Mouse (Mus musculus) layer of hippocampus, adult 9-11 months (tissue): Measurements from ENCODE around the gene Lyrm1.

ENCODE experiments used
- DNase-seq: peaks from one replicate; pipeline ENCODE4 v3.0.0; 2022

The Lyrm1 gene

DNA sequence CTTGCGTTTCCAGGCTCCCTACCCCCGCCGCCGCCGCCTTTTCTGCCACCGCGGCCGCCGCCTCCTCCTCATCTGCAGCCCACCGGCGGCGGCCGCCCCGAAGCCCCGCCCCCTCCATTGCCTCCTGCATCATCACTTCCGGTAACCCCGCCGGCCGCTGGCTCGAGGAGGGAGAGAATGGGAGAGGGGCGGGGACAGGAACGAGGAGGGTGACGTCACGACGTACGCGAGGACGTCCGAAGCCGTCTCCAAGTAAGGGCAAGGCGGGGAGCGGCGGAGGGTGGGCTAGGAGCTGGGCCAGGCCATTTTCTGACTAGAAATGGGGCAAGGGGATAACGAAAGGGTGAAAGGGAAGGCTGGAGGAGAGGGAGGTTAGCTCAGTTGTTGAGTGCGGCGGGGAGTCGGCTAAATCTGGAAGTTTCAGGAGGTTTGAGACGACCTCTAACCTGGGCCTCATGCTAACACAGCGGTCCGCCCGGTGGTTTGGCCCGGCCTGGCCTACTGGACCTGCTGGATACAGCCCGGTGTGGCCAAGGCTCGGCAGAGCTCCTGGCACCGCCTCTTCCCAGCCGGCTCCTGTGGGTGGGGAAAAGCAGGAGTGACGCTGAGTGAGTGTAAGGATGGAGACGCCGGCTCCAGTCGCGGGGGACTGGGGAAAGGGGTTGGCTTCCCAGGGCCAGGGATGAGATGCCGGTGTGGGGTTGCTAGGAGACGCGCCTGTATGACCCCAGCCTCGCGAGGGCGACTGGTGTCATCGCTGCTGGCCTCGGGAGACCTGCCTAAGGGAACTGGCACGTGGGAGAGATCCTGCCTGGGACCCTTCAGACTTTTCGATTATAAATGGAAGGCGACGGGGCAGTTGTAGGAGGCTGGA is at the start of gene Lyrm1, which contains the start of gene Dcun1d3:
TSS of gene Lyrm1 (plus strand) at position 223 of the 874 bp plus-strand sequence.
TSS of gene Dcun1d3 (minus strand) at position 660 of the 874 bp plus-strand sequence.
- DNase-seq = peak; percentile 98

DNA sequence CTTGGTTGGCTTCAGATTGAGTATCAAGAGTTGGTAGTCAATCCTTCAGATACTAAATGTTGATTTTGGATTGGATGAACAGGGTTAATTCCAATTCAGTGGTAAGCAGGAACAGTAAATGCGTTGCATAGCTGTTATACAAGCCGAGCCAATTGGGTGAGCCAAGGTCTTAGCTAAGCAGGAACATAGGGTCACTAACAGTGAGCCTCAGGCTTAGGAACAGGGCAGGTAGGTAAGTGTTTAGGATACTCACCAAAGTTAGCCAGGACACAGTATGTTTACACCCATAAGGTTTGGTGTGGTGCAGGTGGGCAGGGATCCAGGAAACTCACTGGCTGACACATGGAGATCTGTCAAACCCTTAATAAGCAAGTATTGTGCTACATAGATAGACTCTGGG is 48.3 kb upstream of the Lyrm1 start:
- no peak for DNase-seq

DNA sequence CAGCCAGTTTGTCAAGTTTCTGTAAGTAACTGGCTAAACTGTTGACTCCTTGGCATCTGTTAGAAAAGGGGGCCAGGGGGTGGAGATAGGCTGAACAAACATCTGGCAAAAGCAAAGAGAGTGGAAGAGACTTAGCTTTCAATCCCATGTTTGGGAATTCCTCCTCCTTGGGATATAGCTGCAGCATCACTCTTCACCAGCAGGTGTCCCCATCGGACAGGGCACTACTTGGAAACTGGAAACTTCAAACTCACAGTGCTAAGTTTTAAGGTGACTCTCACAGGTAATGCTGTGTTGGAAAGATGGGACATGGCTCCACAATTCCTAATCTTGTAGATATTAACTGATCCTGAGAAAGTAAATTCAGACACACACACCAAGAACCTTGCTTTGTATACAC is 46.6 kb upstream of the Lyrm1 start:
- peak; percentile 19 for DNase-seq

DNA sequence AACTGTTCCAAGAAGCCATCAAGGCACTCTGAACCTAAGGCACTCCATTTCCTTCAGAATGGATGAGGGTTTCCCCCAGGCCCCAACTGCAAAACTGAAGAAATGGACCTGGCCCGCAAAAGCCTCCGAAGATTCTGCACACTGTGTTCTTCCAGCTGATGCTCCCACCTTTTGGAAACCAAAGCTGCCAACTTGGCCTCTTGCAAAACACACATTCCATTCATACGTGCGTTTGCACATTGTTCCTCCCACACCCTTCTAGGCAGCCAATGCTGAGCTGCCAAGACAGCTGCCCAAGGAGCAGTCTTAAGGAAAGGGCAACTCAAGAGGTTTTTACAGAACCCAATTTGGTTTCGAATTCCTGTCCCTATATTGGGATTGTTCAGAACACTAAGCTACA is 44.9 kb upstream of the Lyrm1 start:
- DNase-seq = no peak

DNA sequence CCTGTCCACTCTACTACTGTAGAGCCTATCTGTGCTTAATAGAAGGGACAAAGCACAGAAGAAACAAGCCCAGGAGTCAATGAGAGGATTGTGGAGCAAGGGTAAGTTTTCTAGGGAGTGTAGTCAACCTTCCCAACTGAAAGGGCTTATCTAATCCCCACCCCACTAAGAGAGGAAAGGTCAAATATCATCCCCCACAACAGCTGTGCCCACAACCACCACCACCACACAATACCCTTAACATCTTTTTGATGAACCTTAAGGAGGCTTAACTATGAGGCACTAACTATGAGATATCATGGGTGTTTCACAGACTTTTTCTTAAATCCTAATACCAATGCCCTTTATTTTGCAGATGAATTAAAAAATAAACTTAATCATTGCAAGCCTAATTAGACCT is 43.2 kb upstream of the Lyrm1 start:
- DNase-seq = no peak

DNA sequence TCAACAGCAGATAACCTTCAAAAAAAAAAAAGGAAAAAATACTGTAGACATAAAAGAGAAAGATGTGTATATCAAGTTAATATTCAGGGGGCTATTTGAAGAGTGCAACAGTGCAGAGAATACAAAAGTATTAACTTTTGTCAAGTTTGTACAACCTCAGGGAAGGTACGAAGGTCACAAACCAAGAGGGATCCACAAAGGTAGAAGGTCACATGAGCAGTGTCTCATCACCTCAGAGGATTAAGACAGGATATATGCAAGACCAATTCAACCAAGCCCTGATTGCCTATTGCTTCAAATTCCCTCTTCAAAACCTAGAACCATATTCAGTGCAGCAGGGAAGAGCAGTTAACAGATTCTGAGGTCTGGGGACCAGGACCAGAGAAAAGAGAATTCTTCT is 42.5 kb upstream of the Lyrm1 start:
- no peak for DNase-seq

DNA sequence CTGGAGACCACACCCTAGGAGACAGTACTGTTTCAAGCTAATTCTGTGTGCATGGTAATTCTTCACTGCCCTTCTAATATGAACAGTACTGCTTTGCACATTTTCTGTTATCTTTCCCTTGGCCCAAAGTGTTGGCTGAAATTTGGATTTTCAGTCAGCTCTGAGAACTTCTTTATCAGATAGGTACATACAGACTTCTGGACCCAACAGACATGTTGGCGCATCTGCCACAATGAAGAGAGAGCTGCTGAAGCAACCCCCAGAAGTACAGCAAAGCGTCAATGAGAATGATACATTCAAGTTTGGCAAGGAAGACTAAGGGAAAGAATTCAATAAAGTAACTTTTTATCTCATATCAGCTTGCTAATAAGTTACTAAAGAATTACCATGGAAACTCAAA is 41.3 kb upstream of the Lyrm1 start:
- DNase-seq = no peak

DNA sequence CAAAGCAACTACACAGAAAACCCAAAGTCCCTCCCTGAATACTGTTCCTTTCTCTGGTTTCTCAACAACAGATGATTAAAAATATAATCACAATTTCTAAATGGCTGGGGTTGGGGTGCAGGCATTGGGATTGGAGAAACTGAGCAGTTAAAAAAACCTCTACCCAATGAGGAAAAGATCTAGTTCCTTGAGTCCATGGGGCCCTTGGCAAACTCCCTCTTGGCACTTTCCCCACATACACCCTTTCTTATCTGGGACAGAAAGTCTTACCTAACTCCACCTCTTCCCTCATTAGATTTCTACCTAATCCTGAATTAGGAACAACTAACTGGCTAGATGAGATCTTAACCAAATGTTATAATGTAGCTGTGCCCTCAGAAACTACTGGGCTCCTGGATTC is 40.6 kb upstream of the Lyrm1 start:
- no peak for DNase-seq

DNA sequence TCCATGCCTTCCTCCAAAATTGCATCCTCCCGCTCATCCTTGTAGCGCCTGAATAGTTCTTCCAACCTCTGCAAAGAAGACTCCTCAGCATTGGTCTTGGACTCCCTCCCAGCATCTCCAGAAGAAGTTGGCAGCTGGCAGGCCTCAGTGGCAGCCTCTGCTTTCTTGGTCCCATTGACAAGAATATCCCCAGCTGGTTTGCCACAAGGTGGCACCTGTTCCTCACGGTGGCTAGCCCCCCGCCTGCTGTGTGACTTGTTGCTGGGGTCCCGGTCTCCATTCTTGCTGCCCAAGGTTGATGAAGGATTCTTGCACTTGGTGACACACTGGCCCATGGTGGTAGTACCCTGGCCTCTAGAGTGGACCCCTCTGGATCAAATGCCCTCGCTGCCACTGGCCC is 36.2 kb upstream of the Lyrm1 start:
- DNase-seq = no peak

DNA sequence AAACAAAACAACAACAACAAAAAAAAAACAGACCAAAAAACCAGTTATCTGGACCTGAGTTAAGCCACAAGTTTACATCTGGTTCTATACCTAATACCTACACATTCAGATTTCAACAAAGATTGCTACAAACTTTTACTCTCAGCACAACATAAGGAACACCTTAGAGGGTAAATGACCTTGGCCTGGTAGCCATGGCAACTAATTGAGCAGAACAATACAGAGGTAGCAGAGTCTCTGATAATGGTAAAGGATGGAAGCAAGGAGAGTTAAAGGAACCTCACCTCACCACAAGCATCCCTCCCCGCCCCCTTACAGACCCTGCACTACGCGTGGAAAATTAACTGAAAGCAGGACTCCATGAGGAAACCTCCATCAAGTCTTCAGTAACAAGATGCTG is 35.5 kb upstream of the Lyrm1 start:
- no peak for DNase-seq

DNA sequence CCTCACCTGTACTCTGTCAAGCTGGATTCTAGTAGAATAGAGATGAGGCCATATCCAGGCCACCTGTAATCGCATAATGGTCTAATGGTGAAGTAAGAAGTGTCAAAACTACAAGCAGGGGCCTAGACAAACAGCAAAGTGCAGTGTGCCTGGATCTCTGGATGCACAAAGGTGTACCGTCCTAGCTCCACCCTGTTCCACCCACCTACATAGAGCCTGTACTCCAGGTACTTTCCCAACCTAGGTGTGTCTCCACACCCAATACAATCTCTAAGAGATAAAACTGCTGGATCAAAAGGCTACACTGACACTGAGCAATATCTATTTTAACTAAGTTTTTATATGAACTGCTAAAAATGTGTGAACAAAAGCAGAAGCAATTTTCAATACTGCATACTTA is 35.1 kb upstream of the Lyrm1 start:
- DNase-seq = no peak

DNA sequence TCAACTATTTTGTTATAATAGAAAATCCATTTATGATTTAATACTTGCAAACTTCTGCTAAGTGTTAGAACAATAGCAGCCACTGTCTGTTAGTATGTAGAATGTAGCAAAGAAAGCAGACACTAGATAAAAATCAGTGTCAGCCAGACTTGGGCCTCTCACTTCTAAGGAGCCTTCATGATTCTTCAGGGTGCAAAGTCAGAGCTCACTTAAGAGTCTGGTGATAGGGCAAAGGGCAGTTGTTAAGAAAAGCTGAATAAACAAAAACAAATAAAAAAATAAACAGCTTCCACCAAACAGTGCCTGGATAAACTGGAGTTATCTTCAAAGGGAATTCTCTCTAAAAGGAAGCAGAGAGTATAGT is 34.7 kb upstream of the Lyrm1 start:
- DNase-seq = no peak

DNA sequence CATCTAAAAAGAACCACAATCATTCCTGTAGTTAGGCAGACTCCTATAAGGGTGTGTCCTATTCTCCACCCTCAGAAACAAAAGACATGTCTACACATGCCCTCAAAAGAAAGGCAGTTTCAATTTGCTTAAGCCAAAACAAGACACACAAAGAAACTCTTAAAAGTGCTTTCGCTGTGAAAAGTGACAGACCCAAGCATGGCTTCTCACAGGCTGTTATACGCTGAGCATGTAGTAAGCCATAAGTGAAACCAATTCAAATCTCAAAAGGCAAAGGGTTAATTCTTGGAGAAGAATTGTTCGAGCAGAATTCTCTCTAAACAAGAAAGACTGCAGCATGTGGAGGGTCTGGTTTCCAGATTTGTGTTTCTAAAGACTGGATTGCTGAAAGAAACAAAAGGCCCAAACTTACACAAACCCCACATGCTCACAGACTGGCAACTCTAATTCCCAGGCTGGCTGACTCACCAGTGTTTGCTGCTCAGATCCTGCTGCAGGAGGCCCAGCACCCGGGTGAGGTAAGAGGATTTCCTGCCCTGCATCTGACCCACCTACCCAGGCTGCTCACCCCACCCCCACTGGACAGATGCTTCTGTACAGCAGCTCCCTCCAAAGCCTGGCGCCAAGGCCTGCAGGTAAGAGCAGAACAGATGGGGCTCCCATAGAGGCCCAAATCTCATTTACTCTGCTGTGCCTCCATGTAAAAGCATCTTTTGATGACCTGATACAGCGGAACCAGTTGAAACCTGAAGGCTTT is 34.1 kb upstream of the Lyrm1 start:
- peak; percentile 40 for DNase-seq

DNA sequence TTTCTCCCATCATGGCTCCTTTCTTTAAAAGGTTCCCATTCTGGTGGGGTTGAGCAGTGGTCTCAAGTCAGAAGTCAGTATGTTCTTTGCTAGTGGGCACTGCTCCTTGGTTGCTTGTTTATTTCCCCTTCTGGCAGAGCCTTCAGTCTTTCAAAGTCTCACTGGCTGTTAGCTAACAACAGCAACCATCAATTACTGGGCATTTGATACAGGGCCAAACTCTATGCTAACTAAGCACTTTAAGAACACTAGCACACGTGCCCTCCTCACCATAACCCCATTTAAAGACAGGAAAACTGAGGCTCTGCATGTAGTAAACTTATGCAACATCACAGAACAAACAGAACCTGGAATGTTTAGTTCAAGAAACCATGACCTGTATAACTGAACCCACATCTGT is 33.5 kb upstream of the Lyrm1 start:
- no peak for DNase-seq

DNA sequence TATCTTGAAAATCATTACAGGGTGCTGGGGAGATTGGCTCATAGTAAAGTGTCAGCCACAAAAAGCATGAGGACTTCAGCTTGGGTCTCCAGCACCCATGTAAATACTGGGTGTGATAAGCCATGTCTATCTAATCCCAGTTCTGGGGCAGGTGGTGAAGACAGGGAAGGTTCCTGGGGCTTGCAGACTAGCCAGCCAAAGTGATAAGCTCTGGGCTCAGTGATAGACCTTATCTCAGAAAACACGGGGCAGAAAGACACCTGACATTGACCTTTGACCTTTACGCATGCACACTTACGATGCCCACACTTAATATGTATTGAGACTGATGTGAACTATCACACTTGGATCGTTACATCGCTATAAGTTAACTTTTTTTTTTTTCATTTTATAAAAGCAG is 31.2 kb upstream of the Lyrm1 start:
- DNase-seq = no peak

DNA sequence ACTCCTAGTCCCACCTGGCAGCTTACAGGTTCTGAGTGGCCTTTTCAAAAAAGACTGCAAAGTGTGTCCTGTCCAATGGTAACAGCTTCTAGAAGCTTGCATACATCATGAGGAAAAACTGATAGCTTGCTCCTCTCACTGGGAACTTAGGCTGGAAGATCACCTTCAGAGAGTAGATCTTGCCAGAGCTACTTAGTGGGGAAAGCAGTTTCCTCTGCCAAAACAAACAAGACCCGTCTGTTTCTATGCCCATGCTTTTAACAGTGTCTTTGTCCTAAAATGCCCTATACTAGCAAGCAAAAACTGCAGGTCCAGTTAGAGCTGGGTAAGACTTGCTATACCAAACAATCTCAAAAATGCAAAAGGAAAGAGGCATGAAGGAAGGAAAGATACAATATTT is 29.5 kb upstream of the Lyrm1 start:
- no peak for DNase-seq

DNA sequence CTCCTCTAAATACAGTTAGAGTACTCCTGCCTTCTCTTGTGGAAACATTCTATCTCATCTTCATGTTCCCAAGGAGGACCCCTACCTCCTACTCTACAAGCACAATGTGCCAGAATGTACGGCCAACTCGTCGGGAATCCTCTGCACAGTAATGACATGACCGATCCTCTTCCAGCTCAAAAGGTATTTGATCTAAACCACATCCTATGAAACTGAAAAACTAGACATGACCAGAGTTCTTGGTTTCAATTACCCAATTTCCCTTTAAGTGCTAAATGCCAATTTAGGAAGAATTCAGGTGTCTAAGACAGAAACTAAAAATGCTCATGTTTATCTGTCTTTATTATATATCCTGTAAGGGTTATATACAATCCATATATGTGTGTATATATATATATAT is 23.5 kb upstream of the Lyrm1 start:
- no peak for DNase-seq

DNA sequence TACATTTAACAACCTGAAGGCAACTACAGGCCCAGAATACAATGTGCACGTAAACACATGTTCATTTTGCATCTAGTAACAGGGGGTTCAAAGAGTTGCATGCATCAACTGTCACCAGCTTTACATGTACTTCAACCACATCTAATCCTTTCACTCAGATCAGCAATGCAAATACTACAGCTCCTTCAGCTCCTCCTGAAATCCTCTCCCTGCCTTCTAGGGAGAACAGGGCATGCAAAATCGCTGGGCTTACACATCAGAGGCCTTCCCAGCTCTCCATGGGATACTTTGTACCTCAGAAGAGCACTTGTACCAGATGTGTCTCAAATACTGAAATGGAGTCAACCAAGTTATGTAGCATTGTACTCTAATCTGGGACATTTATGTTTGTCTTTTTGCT is 22.6 kb upstream of the Lyrm1 start:
- no peak for DNase-seq

DNA sequence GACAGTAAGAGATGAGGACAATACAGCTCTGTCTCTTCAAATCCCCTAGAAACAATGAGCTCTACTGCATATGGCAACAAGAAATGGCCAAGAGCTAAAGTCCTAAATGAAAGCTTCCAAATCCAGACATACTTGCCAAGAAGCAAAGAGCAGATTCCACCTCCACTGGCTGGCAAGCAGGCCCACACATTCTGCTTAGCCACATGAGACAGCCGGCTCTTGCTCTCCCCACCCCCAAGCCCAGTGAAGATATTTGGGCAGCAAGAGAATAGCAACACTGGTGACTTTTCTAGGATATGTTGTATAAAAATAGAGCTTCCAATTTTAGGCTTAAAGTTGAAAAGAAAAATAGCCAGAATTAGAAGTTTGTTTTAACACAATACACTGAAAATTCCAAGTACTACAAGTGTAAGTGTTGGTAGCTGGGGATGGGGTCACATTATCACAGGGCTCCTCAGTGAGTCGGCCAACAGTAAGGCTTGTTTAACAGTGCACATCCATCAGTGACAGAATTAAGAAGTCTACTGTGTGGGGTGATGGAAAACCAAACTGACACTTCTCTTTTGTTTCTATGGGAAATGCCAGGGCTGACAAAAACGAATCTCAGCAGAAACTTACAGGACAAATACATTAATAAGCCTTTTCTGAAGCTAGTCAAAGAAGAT is 19.8 kb upstream of the Lyrm1 start:
- peak; percentile 61 for DNase-seq

DNA sequence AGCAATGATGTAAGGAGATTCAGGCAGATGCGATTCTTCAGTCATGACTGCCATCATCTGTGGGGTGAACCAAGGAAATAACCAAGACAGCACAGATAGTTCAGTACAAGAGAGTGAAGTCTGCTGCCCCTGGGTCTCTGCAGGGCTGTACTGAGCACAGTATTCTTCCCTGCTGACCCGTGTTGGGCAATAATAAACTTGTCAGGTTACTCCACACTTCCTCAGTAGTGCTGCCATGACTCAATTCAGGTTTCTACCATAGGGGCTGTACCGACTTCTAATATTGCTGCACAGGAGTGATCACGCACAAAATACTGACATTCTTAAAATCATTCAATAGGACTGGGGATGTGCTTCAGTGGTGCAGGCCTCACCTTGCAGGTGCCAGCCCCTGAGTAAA is 16.5 kb upstream of the Lyrm1 start:
- DNase-seq = no peak

DNA sequence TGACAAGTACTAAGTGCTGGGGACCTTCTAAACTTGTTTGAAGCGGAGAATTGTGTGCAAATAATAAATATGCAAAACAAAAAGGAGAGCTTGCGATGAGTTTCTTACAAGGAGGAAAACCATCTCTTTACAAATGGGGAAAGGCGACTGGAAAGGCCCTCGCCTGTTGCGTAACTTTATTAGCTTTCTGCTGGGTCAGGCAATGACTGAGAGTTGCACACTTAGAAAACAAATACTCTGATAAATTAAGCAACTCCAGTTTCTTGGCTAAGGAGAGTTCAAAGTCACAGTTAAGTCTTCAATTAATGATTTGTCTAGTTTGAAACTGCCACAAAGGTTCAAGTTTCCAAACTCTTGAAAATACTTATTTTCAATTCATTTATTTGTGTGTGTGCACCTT is 15.3 kb upstream of the Lyrm1 start:
- DNase-seq = no peak

DNA sequence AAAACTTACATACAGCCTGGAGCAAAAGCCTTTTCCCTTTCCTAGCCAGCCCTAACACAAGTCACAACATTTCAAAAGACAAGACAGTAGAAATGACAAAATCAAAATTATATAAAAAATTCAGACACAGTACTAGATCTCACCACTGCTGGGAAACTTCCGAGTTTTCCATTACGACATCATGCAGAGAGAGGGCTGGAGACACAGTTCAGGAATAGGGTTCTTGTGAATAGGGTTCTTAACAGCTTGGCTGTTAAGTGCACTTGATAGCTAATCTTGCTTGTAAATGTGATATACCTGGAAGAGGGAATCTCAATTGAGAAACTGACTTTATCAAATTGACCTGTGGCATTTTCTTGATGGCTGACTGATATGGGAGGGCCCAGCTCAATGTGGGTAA is 14.4 kb upstream of the Lyrm1 start:
- DNase-seq = no peak

DNA sequence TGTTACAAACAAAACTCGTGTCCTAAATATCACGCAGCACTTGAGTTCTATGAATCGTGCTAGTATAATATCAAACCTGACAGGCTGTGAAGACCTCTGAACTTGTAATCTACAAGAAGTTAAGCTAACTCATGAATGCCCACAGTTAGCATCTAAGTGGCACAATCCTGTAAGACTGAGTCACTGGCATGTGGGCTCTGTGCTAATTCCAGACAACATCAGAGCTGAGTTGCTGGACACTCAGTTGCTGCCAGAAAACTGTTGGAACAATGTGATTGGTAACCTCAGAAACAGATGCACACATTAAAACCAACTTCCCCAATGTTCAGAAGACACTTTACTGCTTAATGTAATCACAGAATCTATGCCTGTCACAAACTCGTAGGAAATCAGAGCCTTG is 7.8 kb upstream of the Lyrm1 start:
- DNase-seq = no peak

DNA sequence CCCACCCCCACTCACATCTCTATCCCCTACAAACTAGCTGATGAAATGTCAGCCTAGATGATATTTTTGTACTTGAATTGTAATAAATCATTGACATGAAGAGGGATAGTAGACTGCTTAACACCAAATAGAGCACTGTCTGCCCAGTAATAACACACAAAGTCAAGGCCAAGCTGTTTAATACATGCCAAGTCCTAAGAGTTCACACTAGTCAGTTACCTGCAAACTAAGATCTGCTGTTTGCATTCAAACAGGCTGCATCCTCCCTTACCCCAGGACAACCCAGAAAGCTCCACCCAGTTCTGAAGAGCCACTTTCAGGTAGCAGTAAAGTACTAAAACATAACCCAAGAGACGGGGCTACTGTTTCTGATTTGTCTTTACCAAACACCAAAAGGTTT is 3.5 kb upstream of the Lyrm1 start:
- no peak for DNase-seq
